Mouse (Mus musculus): Measurements from ENCODE around the gene Ak9. TPM values are rescaled to one million over a fixed set of nuclear protein-coding genes. Genes with fewer than 3 reads are reported as not detected.

Ak9 gene
- total and polyA plus RNA-seq, 3 experiments = 0.21 TPM; not detected in 2

- TF ChIP-seq USF2 (IDR thresholded peaks at IDR 0.05; ENCODE audit: borderline replicate concordance in 1 of 2, insufficient read depth in 1 of 2, low read depth in 1 of 2, low read length in 2 of 2) = peak; percentile 43 to 80; a peak in 3 of 4 replicates
- TF ChIP-seq BHLHE40 (IDR thresholded peaks at IDR 0.05; ENCODE audit: borderline replicate concordance, low read depth, low read length) = no peak
- TF ChIP-seq ETS1 (IDR thresholded peaks at IDR 0.05; ENCODE audit: low read depth, low read length) = peak; percentile 57; the same call in 1 of the 2 replicates
- TF ChIP-seq NRF1 (IDR thresholded peaks at IDR 0.05; ENCODE audit: insufficient read depth, low read depth, low read length, poor library complexity, severe bottlenecking) = no peak
- TF ChIP-seq EP300 (IDR thresholded peaks at IDR 0.05; ENCODE audit: low read depth in 1 of 2, low read length in 2 of 2) = 0 out of 4 replicates have a peak, but pooled peaks of 1 of the 2 experiments have one; percentile 30
- TF ChIP-seq SIN3A (IDR thresholded peaks at IDR 0.05; ENCODE audit: low read length) = peak; percentile 92
- no peak; the same call in 1 of the 2 replicates for TF ChIP-seq POLR2AphosphoS2 (IDR thresholded peaks at IDR 0.05; ENCODE audit: low read length)
- no peak for TF ChIP-seq ZMIZ1 (IDR thresholded peaks at IDR 0.05; ENCODE audit: low read depth, low read length)
- no peak for TF ChIP-seq MEF2A (IDR thresholded peaks at IDR 0.05; ENCODE audit: extremely low read depth, insufficient replicate concordance, low read depth, low read length, poor library complexity, severe bottlenecking)
- no peak for TF ChIP-seq CHD2 (IDR thresholded peaks at IDR 0.05; ENCODE audit: low read length)
- peak; percentile 61; the same call in 1 of the 2 replicates for TF ChIP-seq KAT2A (conservative IDR thresholded peaks at IDR 0.05; ENCODE audit: low read depth, low read length)
- peak; percentile 96 for TF ChIP-seq HCFC1 (IDR thresholded peaks at IDR 0.05; ENCODE audit: low read depth, low read length)
- TF ChIP-seq POLR2A (IDR thresholded peaks at IDR 0.05; ENCODE audit: control insufficient read depth in 1 of 2, insufficient read depth in 1 of 2, low read depth in 1 of 2, low read length in 2 of 2, poor library complexity in 1 of 2) = peak; percentile 61 to 68; a peak in 3 of 4 replicates
- TF ChIP-seq CHD1 (IDR thresholded peaks at IDR 0.05; ENCODE audit: low read depth, low read length) = no peak
- TF ChIP-seq TBP (IDR thresholded peaks at IDR 0.05; ENCODE audit: low read depth, low read length) = no peak
- TF ChIP-seq TAL1 (IDR thresholded peaks at IDR 0.05; ENCODE audit: low read length) = no peak
- TF ChIP-seq TCF12 (IDR thresholded peaks at IDR 0.05; ENCODE audit: low read depth, low read length) = no peak
- peak; percentile 87 for TF ChIP-seq MYC (IDR thresholded peaks at IDR 0.05; ENCODE audit: low read depth, low read length)
- no peak for TF ChIP-seq MAZ (IDR thresholded peaks at IDR 0.05; ENCODE audit: low read depth, low read length)
- TF ChIP-seq MAX (IDR thresholded peaks at IDR 0.05; ENCODE audit: low read length) = peak; percentile 85
- TF ChIP-seq POLR2AphosphoS5 (IDR thresholded peaks at IDR 0.05; ENCODE audit: borderline replicate concordance, low read depth, low read length) = 0 out of 2 replicates have a peak, but pooled peaks have one; percentile 28
- TF ChIP-seq MXI1 (IDR thresholded peaks at IDR 0.05; ENCODE audit: low read depth, low read length) = peak; percentile 96
- no peak for TF ChIP-seq GATA1 (IDR thresholded peaks at IDR 0.05; ENCODE audit: low read depth, low read length)
- TF ChIP-seq ZNF384 (IDR thresholded peaks at IDR 0.05; ENCODE audit: low read depth, low read length) = peak; percentile 99
- TF ChIP-seq ELF1 (IDR thresholded peaks at IDR 0.05; ENCODE audit: low read depth, low read length) = peak; percentile 96
- no peak for TF ChIP-seq GABPA (IDR thresholded peaks at IDR 0.05; ENCODE audit: low read depth, low read length)
- no peak for TF ChIP-seq JUND (IDR thresholded peaks at IDR 0.05; ENCODE audit: low read depth, low read length)
- peak; percentile 46; the same call in 1 of the 2 replicates for TF ChIP-seq NELFE (IDR thresholded peaks at IDR 0.05; ENCODE audit: low read depth, low read length)
- peak; percentile 99 for TF ChIP-seq USF1 (IDR thresholded peaks at IDR 0.05; ENCODE audit: low read depth, low read length)
- no peak for TF ChIP-seq E2F4 (IDR thresholded peaks at IDR 0.05; ENCODE audit: borderline replicate concordance, low read depth, low read length)
- Histone ChIP-seq H3K9me3 (replicated peaks; ENCODE audit: insufficient read depth, low read length) (no peaks in the 10 kb centered on the region), H3K27me3 (ENCODE audit: control insufficient read depth in 1 of 2, insufficient read depth in 2 of 2, low read length in 2 of 2) (no peaks in the 10 kb centered on the region), H3K4me3 (ENCODE audit: control insufficient read depth in 1 of 2, insufficient read depth in 1 of 2, low read depth in 2 of 2, low read length in 2 of 2) (peak within 1 kb of the TSS; percentile 68 to 79), H3K9ac (ENCODE audit: control insufficient read depth, low read depth, low read length, poor library complexity, severe bottlenecking) (peak within 1 kb of the TSS; percentile 72), H3K4me1 (ENCODE audit: control insufficient read depth in 1 of 2, insufficient read depth in 2 of 2, low read length in 2 of 2) (peaks cover 0 to 4% of the 10 kb centered on the region in 2 experiments; a peak in 1 of 4 replicates), H3K36me3 (ENCODE audit: control insufficient read depth in 1 of 2, insufficient read depth in 2 of 2, low read length in 2 of 2) (peaks cover 0 to 6% of the 10 kb centered on the region in 2 experiments; a peak in 2 of 4 replicates), H3K27ac (ENCODE audit: control insufficient read depth, low read depth, low read length) (peak within 1 kb of the TSS; percentile 61), H3K79me2 (ENCODE audit: control insufficient read depth, insufficient read depth, low read length, poor library complexity) (peaks cover 11% of the 10 kb centered on the region)
- DNase-seq (ENCODE audit: low read depth, low spot score) = peak; percentile 93
Observed at GRCm38 (mm10) chr10:41302689-41303431, 920 bp upstream of the Ak9 start, which contains the start of gene Fig4. Fig4 (minus strand) TSS chr10:41303260.

Data from MEL (cell line).